Mouse (Mus musculus): Measurements from ENCODE around the gene Rgs5. TPM values are rescaled to one million over a fixed set of nuclear protein-coding genes. Genes with fewer than 3 reads are reported as not detected.

Rgs5 gene
- 0.28 and 0.81 TPM in 2 replicates for polyA plus RNA-seq (2016; fragmentation: Nextera tagmentation; extraction: Ambion mirVana)

DNA sequence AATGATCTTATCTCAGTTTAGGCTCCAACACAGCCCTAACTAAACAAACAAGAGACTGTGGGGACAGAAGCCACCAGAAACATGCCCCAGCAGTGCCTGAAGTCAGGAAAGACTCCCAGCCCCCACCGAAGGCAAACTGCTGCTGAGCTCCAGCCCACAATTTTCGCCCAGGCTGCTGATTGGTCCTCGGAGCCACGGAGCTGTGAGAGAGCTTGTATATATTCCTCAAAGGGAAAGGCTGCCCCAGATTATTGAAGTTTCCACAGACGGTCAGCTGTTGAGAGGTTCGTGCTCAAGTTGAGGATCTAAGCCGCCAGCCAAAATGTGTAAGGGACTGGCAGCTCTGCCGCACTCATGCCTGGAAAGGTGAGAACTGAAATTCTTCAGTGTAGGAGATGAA lies at the start of gene Rgs5:
Gene Rgs5, plus strand, starts transcription at position 246 of the 400 bp plus-strand sequence.
- Histone ChIP-seq H3K4me3 (no peak within 1 kb of the TSS), H3K27me3 (ENCODE audit: low read depth, poor library complexity, severe bottlenecking) (no peaks in the 10 kb centered on the region), H3K9me3 (replicated peaks) (no peaks in the 10 kb centered on the region), H3K27ac (replicated peaks) (no peak within 1 kb of the TSS), H3K4me1 (peaks cover 10% of the 10 kb centered on the region), H3K36me3 (no peaks in the 10 kb centered on the region)
- 39% methylated on average over 8 of the region's 8 CpGs for WGBS
- peak; percentile 20 for DNase-seq (ENCODE audit: low spot score)

DNA sequence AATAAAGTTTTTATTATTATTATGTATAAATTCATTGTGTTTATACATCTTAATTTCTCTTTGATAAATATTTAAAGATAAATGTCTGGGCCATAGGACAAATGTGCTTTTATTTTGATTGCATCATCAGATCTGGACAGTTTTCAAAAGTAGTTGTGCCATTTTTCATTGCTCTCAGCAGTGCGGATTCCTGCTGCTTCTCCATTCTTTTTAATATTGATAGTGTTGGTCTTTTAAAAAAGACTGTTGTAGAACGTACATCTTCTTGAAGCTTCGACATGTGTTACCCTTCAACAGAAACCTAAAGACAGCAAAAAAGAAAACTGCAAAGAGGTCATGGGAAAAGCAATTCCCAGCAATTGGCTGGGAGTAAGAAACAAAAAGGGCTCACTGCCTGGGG lies 49.1 kb upstream of the Rgs5 start:
- H3K27me3 ChIP-seq (ENCODE audit: low read depth, poor library complexity, severe bottlenecking), result no peaks in the 10 kb centered on the region
- H3K36me3 ChIP-seq, result no peaks in the 10 kb centered on the region
- no peak overlapping the region for H3K27ac ChIP-seq (replicated peaks)
- H3K4me3 ChIP-seq, result no peak overlapping the region
- WGBS, result 90% methylated on average over 3 of the region's 3 CpGs
- no peaks in the 10 kb centered on the region for H3K4me1 ChIP-seq
- no peak for DNase-seq (ENCODE audit: low spot score)
- no peaks in the 10 kb centered on the region for H3K9me3 ChIP-seq (replicated peaks)

DNA sequence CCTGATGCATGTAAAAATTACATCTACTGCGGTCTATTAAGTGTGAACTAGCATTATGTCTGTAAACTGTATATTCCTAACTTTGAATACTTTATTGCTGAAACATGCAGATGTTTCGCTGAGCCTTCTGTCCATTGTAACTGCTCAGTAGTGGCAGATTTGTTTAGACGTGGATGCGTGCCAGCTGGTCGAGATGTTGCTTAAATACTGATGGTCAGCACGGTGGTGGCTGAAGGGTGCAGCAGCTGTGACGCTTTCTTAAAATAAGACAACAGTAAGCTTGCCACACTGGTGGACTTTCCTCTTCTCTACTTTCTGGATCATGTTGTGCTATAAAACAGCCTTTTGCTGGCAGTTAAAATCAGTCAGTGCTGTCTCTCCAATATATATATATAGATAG lies 25.6 kb upstream of the Rgs5 start:
- 95% methylated on average over 7 of the region's 7 CpGs for WGBS
- Histone ChIP-seq H3K4me3 (no peak overlapping the region), H3K9me3 (replicated peaks) (no peaks in the 10 kb centered on the region), H3K27me3 (ENCODE audit: low read depth, poor library complexity, severe bottlenecking) (no peaks in the 10 kb centered on the region), H3K27ac (replicated peaks) (no peak overlapping the region), H3K36me3 (no peaks in the 10 kb centered on the region), H3K4me1 (no peaks in the 10 kb centered on the region)
- no peak for DNase-seq (ENCODE audit: low spot score)

DNA sequence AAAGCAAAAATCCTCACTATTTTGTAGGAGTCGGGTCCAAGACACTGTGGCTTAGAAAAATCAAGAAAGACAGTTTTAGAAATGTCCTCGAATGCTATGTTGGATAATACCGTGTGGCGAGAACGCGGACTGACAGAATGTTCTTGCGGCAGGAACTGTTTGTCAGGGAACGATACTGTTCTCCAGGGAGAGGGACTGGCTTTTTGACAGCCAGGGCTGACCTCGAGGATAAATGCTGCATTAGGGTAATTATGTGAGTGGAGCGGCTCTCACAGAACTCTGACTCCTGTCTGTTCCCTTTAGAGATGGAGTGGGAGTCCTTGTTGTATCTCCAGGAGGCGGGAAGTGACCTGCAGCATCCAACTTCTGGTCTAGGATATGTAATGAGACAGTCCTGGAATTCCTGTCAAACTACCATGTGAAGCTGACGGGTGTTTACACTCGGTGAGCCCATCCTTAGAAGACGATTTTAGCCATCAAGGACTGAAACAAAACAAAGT lies 18.0 kb upstream of the Rgs5 start:
- no peak overlapping the region for H3K27ac ChIP-seq (replicated peaks)
- no peak overlapping the region for H3K4me3 ChIP-seq
- H3K27me3 ChIP-seq (ENCODE audit: low read depth, poor library complexity, severe bottlenecking), result no peaks in the 10 kb centered on the region
- no peaks in the 10 kb centered on the region for H3K9me3 ChIP-seq (replicated peaks)
- DNase-seq (ENCODE audit: low spot score), result no peak
- peaks cover 3% of the 10 kb centered on the region for H3K4me1 ChIP-seq
- H3K36me3 ChIP-seq, result no peaks in the 10 kb centered on the region
- 83% methylated on average over 14 of the region's 14 CpGs for WGBS

DNA sequence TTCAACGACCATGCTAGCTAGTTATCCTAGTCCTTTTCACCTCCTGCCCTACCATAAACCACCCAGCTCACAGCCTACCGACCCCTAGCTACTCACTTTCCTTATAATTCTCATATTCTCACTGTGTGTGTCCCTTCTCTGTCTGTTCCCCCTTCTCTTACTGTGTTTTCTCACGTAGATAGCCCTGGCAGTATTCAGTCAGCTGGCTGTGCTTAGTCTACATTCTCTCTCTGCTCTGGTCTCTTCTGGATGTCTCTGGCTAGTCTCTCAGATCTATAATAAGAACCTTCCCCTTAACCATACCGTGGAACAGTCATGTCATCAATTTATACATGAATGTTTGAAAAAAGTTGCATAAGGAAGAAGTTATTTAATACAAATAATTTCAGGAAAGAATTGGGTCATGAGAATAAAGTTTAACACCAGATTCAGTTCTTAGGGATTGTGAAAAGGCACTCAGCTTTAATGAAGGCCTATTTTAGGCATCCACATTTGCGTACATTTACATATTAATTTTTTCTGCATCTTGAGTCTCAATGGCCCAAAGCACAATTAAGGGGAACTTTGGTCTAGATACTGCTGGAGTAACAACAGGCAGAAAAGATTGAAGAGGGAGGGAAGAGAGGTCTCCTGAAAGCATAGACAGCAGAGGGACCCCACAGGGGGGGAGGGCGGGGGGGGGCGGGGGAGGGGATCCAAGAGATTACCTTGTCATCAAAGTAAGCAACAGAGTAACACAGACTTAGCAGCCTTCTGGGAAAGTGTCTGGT lies 10.2 kb upstream of the Rgs5 start:
- no peak for DNase-seq (ENCODE audit: low spot score)
- Histone ChIP-seq H3K4me1 (no peaks in the 10 kb centered on the region), H3K27ac (replicated peaks) (no peak overlapping the region), H3K36me3 (no peaks in the 10 kb centered on the region), H3K9me3 (replicated peaks) (no peaks in the 10 kb centered on the region), H3K27me3 (ENCODE audit: low read depth, poor library complexity, severe bottlenecking) (no peaks in the 10 kb centered on the region), H3K4me3 (no peak overlapping the region)
- 81% methylated on average over 5 of the region's 7 CpGs for WGBS

DNA sequence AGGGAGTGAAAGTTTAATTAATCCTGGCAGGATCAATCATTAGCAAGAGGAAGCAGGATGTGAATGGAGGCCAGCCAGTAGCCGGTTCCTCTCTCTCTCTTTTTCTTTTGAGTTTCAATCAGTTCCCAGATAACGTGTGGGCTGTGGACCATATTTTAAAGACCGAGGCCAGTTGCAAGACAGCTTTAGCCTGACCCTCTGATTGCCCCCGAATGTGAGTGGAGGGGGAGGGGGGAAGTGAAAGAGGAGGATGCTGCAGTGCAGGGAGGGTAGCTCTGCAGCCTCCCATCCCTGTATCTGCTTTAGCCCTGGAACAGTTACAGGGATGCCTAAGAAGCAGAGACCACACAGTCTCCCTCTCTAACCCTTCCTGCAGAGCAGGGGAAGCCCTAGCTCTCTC lies 4.2 kb downstream of the Rgs5 start:
- Histone ChIP-seq H3K36me3 (no peaks in the 10 kb centered on the region), H3K9me3 (replicated peaks) (no peaks in the 10 kb centered on the region), H3K27ac (replicated peaks) (no peak overlapping the region), H3K4me3 (no peak overlapping the region), H3K27me3 (ENCODE audit: low read depth, poor library complexity, severe bottlenecking) (no peaks in the 10 kb centered on the region), H3K4me1 (peaks cover 10% of the 10 kb centered on the region)
- WGBS, result 17% methylated on average over 4 of the region's 4 CpGs
- DNase-seq (ENCODE audit: low spot score), result no peak

DNA sequence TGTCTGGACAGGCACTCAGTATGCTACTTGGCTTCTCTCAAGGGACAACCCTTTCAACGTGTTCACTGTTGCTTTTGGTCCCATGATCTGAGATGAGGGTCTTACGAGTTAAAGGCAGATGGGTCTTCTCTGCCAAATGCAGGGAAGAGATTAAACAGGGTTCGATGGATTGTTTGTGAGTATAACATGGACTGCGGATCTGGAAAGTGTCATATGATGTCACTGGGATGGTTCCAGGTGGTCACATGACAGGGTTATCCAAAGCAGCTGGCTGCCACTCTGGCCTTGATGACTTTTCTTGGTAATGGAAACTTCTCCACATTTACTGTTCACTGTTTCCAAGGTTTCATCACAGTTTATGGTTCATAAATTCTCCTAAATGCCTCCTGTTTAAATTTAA lies 12.0 kb downstream of the Rgs5 start:
- no peak overlapping the region for H3K4me3 ChIP-seq
- no peak overlapping the region for H3K27ac ChIP-seq (replicated peaks)
- no peaks in the 10 kb centered on the region for H3K4me1 ChIP-seq
- H3K27me3 ChIP-seq (ENCODE audit: low read depth, poor library complexity, severe bottlenecking), result no peaks in the 10 kb centered on the region
- no peaks in the 10 kb centered on the region for H3K9me3 ChIP-seq (replicated peaks)
- no peak for DNase-seq (ENCODE audit: low spot score)
- no peaks in the 10 kb centered on the region for H3K36me3 ChIP-seq
- 80% methylated on average over 4 of the region's 4 CpGs for WGBS

DNA sequence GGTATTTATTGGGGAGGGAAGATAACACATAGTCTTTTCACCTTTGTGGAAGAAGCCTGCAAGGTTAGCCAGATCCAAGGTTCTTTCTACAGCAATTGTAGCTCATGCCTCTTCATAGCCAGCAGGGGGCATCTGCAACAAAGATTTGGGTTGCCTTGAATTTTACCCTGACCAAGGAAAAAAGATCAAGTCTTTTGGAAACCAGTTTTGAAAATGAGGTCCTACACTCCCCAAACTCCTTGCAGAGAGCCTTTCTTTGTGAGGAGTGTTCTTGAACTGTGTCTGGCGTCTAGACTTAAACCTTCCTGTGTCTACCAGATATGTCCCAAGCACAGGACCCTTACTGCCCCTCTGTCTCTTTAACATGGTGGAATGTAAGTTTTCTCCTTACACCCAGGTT lies 15.4 kb downstream of the Rgs5 start:
- Histone ChIP-seq H3K27ac (replicated peaks) (no peak overlapping the region), H3K9me3 (replicated peaks) (no peaks in the 10 kb centered on the region), H3K4me3 (no peak overlapping the region), H3K27me3 (ENCODE audit: low read depth, poor library complexity, severe bottlenecking) (no peaks in the 10 kb centered on the region), H3K36me3 (no peaks in the 10 kb centered on the region), H3K4me1 (peaks cover 9% of the 10 kb centered on the region)
- peak; percentile 41 for DNase-seq (ENCODE audit: low spot score)
- 55% methylated on average over 1 of the region's 1 CpGs for WGBS

DNA sequence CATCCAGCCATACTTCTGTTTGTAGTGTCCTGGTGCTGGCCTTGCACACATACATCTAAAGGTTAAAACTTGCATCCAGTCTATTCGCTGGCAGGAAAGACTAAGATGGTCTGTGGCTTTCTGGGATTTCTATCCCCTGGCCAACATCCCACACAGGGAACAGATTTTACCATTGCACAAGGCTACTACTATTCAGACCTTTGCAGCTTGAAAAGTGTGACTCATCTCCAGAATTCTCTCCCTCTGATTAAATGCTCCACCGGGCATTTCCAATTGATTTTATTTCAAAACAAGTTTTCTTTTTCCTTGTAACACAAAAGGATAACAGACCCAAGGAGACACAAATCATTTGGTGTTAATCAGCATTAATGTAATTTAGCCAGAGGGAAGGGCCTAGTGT lies 16.5 kb downstream of the Rgs5 start:
- Histone ChIP-seq H3K36me3 (no peaks in the 10 kb centered on the region), H3K9me3 (replicated peaks) (no peaks in the 10 kb centered on the region), H3K4me1 (peaks cover 9% of the 10 kb centered on the region), H3K27me3 (ENCODE audit: low read depth, poor library complexity, severe bottlenecking) (no peaks in the 10 kb centered on the region), H3K27ac (replicated peaks) (no peak overlapping the region), H3K4me3 (no peak overlapping the region)
- WGBS, result 88% methylated on average over 2 of the region's 2 CpGs
- no peak for DNase-seq (ENCODE audit: low spot score)

DNA sequence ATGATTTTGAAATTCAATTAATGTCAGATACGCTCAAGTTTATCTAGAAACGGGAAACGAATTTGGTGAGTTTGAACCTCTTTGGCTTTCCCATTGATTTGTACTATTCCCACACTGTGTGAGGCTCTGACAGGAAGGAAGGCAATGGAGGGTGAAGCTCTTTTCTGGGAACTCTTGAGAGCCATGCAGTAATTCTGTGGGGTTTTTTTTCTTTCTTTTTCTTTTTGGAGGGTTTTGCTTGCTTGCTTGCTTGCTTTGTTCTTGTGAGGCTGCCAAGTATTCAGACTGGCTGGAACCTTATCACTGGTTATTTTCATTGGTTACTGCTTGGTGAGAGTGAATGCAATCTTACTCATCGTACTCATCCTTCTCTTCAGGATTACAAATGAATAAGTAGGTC lies 17.0 kb downstream of the Rgs5 start:
- WGBS, result 81% methylated on average over 4 of the region's 4 CpGs
- H3K27ac ChIP-seq (replicated peaks), result no peak overlapping the region
- H3K9me3 ChIP-seq (replicated peaks), result no peaks in the 10 kb centered on the region
- H3K4me3 ChIP-seq, result no peak overlapping the region
- no peaks in the 10 kb centered on the region for H3K27me3 ChIP-seq (ENCODE audit: low read depth, poor library complexity, severe bottlenecking)
- H3K4me1 ChIP-seq, result peaks cover 9% of the 10 kb centered on the region
- DNase-seq (ENCODE audit: low spot score), result no peak
- H3K36me3 ChIP-seq, result no peaks in the 10 kb centered on the region

DNA sequence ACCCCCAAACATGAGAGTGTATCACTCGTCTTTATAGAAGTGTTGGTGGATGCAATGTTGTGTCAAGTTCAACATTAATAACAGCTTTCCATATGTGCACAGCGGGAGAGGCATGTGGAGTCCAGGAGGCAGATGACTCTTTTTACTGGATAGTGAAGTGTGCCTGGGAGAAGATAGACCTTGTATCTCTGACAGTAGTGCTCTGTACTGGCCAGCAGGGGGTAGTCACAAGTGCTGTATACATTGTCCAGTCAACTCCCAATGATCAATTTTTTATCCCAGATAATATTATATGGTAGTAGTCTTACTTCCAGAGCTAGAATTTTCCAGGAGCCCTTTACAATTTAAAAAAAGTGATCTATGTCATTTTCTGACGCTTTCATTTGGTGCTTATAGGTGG lies 18.8 kb downstream of the Rgs5 start:
- H3K9me3 ChIP-seq (replicated peaks), result no peaks in the 10 kb centered on the region
- H3K4me3 ChIP-seq, result no peak overlapping the region
- H3K36me3 ChIP-seq, result no peaks in the 10 kb centered on the region
- no peak overlapping the region for H3K27ac ChIP-seq (replicated peaks)
- 56% methylated on average over 3 of the region's 3 CpGs for WGBS
- H3K4me1 ChIP-seq, result peaks cover 9% of the 10 kb centered on the region
- no peaks in the 10 kb centered on the region for H3K27me3 ChIP-seq (ENCODE audit: low read depth, poor library complexity, severe bottlenecking)
- DNase-seq (ENCODE audit: low spot score), result no peak

DNA sequence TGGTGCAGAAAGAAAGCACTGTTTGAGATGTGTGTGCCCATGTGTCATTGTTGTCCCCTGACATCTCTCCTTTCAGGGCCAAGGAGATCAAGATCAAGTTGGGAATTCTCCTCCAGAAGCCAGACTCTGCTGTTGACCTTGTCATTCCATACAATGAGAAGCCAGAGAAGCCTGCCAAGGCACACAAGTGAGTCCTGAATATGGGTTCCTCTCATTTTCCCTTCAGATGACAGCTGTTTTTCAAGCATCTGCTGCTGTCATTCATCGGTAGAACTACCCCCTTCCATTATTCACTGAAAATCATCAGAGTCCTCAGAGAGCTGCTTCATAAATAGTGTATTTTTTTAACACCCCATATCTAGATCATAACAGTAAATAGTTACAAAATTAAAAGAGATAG lies 21.4 kb downstream of the Rgs5 start:
- H3K4me1 ChIP-seq, result peaks cover 9% of the 10 kb centered on the region
- no peaks in the 10 kb centered on the region for H3K36me3 ChIP-seq
- H3K27me3 ChIP-seq (ENCODE audit: low read depth, poor library complexity, severe bottlenecking), result no peaks in the 10 kb centered on the region
- H3K27ac ChIP-seq (replicated peaks), result no peak overlapping the region
- WGBS, result 85% methylated on average over 1 of the region's 1 CpGs
- no peak overlapping the region for H3K4me3 ChIP-seq
- no peak for DNase-seq (ENCODE audit: low spot score)
- no peaks in the 10 kb centered on the region for H3K9me3 ChIP-seq (replicated peaks)

DNA sequence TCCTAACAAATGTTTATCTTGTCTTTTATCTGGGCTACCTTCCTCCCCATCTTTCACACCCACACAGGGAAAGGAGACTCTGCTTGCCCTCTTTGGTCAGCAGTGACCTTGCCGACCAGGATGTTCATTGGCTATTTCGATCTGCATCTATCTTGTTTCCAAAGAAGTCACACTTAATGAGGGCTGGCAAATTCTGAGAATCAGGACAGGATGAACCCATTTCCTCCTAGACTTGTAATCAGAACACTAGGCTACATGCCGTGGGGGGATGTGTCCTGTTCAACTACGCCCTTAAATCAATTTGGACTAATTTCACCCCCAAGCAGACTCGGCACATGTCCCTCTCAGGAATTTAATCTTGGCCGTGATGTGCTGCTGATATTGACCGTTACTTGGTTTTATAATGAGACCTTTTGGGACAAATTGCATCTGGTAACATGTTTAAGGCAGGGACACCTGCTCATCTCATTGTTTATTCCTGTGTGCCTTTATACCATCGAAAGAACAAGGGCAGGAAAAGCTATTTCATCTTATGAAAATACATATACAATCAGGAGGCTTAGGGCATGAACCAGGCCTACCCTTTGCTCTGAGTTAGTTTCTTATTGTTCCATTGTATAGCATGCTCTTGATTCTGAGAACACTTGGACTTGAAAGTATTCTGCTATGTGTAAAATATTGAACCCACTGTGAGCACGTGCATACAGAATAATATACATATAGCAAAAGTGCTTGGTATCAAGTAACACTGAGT lies 25.3 kb downstream of the Rgs5 start:
- WGBS, result 90% methylated on average over 9 of the region's 9 CpGs
- no peak for DNase-seq (ENCODE audit: low spot score)
- no peak overlapping the region for H3K27ac ChIP-seq (replicated peaks)
- H3K9me3 ChIP-seq (replicated peaks), result no peaks in the 10 kb centered on the region
- H3K4me3 ChIP-seq, result no peak overlapping the region
- H3K36me3 ChIP-seq, result no peaks in the 10 kb centered on the region
- no peaks in the 10 kb centered on the region for H3K27me3 ChIP-seq (ENCODE audit: low read depth, poor library complexity, severe bottlenecking)
- H3K4me1 ChIP-seq, result no peaks in the 10 kb centered on the region

Data from midbrain, embryonic 10.5 days (tissue).